Mouse (Mus musculus): ENCODE data around the gene Gpi1. TPM values are rescaled to one million over a fixed set of nuclear protein-coding genes. Genes with fewer than 3 reads are reported as not detected.

The Gpi1 gene
- total RNA-seq, 2 experiments from 2014 or later, result 642 to 716 TPM

DNA sequence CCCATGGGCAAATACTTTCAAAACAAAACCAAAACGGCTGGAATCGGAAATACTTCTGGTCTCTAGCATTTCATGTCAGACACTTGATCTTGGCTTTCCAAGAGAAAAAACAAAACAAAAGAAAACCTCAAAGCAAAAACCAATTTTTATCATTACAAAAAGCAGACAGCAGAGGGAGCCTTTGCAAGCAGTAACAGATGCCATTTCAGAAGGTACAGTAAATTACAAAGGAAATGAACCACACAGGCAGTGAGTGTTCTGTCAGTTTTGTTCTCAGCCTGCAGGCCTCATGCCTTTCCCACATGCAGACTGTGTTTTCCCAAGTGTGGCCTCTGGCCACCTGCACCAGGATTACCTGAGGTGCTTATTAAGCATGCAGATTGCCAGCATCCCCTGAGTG lies 21.9 kb upstream of the Gpi1 start:
- intact Hi-C loops (cut with DNase I), result loop anchor here (5.0 kb wide), 1 partner anchor 405 kb away; the partner anchor contains the start of gene Kctd15
- TF ChIP-seq CTCF (IDR thresholded peaks at IDR 0.05), result peak; percentile 79
- DNase-seq (ENCODE audit: extremely low spot score in 1 of 2, low spot score in 2 of 2), result no peak
- H3K27ac ChIP-seq, result no peak overlapping the region; the same call in 1 of the 2 replicates
- no peak overlapping the region for H3K4me3 ChIP-seq

DNA sequence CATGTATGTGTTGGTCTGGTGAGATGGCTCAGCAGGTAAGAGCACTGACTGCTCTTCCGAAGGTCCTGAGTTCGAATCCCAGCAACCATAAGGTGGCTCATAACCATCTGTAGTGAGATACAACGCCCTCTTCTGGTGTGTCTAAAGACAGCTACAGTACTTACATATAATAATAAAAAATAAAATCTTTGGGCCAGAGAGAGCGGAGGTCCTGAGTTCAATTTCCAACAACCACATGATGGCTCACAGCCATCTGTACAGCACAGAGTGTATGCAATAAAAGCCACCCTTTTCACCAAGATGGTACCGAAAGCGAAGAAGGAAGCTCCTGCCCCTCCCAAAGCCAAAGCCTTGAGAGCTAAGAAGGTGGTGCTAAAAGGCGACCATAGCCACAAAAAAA lies 20.6 kb upstream of the Gpi1 start, which contains the start of gene Gm6096:
TSS of gene Gm6096 (plus strand) at position 301 of the 400 bp plus-strand sequence.
- no peak for TF ChIP-seq CTCF (IDR thresholded peaks at IDR 0.05)
- no peak for DNase-seq (ENCODE audit: extremely low spot score in 1 of 2, low spot score in 2 of 2)
- intact Hi-C loops (cut with DNase I), result loop anchor here (5.0 kb wide), 1 partner anchor 407 kb away; the partner anchor contains the start of gene Kctd15
- Histone ChIP-seq H3K27ac (no peak within 1 kb of the TSS), H3K4me3 (no peak within 1 kb of the TSS)

DNA sequence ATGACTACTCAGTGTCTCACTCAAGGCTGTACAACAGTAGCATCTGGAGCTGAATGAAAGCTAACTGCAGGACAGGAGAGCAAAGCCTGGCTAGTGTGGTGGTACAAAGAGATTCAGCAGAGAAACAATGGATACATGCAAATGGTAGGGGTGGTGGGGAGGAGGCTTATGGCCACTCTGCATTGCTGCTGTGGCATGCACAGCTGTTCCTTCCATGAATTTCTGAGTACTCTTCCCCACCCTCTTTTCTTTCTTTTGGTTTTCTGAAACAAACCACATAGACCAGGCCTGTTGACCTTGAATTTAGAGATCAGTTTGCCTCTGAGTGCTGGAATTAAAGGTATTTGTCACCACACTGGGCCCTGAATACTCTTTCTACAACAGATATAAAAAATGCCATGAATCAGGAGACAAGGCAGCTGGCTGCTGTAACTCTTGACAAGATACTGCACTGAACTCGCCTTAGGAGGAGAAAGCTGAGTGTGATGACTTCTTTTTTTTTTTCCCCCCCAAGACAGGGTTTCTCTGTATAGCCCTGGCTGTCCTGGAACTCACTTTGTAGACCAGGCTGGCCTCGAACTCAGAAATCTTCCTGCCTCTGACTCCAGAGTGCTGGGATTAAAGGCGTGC lies 16.8 kb upstream of the Gpi1 start:
- intact Hi-C loops (cut with DNase I), result no loop called here
- Histone ChIP-seq H3K27ac (no peak overlapping the region), H3K4me3 (no peak overlapping the region)
- TF ChIP-seq CTCF (IDR thresholded peaks at IDR 0.05), result no peak
- DNase-seq (ENCODE audit: extremely low spot score in 1 of 2, low spot score in 2 of 2), result no peak

DNA sequence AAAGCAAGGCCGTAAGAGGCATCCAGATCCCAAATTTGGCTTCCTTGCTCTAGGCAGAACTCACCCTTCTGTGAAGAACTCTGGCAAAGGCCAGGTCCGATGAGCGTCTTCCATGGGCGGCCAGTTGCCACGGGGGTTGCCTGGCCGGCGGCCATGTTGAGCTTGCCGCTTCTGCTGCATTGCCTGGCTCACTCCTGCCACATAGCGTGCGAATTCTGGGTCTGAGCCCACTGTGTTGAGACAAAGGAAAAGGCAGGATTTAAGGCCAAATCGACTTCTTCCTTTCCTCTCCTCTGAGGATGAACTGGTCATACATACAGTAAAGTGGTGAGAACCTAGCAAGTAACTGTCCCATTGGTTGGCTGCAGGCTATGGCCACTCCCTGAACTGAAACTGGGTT lies 12.0 kb upstream of the Gpi1 start:
- H3K27ac ChIP-seq, result no peak overlapping the region
- intact Hi-C loops (cut with DNase I), result no loop called here
- no peak overlapping the region for H3K4me3 ChIP-seq
- TF ChIP-seq CTCF (IDR thresholded peaks at IDR 0.05), result no peak; the same call in 1 of the 2 replicates
- DNase-seq (ENCODE audit: extremely low spot score in 1 of 2, low spot score in 2 of 2), result no peak

DNA sequence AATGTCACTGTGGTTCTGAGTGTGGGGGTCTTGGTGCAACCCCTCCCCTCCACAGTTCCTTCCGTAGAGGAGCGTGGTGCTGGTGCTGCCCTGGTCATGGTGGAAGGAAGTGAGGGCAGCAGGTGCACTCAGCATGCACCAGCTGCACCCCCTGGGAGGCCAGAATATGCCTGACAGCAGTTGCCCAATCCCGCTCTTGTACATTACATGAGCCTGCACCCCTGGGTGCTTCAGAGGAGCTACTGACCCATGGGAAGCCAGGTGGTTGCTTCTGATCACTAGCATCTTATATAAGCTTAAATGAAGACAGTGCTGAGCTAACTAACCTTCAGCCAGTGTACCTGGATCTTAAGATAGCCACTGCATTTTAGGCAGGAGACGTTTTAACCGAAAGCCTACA lies 8.0 kb upstream of the Gpi1 start:
- DNase-seq (ENCODE audit: extremely low spot score in 1 of 2, low spot score in 2 of 2), result no peak
- intact Hi-C loops (cut with DNase I), result no loop called here
- Histone ChIP-seq H3K4me3 (no peak overlapping the region), H3K27ac (no peak overlapping the region)
- TF ChIP-seq CTCF (IDR thresholded peaks at IDR 0.05), result no peak

DNA sequence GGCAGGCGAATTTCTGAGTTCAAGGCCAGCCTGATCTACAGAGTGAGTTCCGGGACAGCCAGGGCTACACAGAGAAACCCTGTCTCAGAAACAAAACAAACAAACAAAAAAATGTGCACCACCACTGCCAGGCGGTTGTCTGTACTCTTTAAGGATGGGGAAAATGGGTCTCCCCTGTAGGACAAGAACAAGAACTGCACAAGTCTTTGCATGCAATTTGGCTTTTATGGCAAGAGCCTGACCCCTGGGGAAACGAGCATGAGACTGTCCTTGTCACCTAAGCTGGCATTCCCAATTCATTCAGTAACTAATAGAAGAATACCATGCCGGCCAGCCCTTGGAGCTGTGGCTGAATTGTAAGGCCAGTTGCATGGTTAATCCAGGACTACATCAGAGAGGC lies 5.5 kb upstream of the Gpi1 start:
- no peak overlapping the region for H3K27ac ChIP-seq
- intact Hi-C loops (cut with DNase I), result no loop called here

DNA sequence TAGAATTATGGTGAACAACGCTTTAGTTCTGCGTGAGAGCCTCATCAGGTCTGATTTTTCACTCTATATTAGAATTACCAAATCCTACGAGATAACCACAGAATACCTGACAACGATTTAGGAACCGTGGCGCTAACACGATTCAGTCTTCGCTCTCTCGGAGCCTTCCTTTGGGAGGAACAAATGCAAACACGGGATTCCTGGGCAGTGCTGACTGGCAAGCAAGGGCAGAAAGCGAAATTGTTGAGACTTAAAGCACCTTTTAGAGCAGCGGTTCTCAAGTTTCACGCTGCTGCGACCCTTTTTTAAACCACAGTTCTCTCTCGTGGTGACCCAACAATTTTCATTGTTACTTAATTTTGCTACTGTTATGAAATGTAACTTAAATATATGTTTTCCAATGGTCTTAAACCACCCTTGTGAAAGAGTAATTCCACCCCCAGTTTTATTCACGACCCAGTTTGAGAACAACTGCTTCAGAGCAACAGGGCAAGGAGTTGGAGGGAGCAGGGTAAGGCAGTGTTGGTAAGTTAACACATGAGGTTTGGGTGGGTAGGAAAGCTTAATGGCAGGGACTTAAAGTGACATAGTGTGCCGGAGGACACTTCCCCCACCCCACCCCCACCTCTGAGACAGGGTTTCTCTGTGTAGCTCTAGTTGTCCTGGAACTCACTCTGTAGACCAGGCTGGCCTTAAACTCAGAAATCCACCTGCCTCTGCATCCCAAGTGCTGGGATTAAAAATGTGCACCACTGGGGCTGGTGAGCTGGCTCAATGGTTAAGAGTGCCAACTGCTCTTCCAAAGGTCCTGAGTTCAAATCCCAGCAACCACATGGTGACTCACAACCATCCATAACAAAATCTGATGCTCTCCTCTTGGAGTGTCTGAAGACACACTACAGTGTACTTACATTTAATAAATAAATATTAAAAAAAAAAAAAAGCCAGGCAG lies 4.8 kb upstream of the Gpi1 start:
- TF ChIP-seq CTCF (IDR thresholded peaks at IDR 0.05), result no peak
- DNase-seq (ENCODE audit: extremely low spot score in 1 of 2, low spot score in 2 of 2), result no peak
- Histone ChIP-seq H3K4me3 (peak overlapping the region; percentile 53), H3K27ac (peak overlapping the region; percentile 96)
- intact Hi-C loops (cut with DNase I), result no loop called here

More for the DNA sequence above, 5.5 kb upstream of the Gpi1 start:
- no peak; the same call in 1 of the 2 replicates for TF ChIP-seq CTCF (IDR thresholded peaks at IDR 0.05)
- no peak for DNase-seq (ENCODE audit: extremely low spot score in 1 of 2, low spot score in 2 of 2)
- H3K4me3 ChIP-seq, result no peak overlapping the region

DNA sequence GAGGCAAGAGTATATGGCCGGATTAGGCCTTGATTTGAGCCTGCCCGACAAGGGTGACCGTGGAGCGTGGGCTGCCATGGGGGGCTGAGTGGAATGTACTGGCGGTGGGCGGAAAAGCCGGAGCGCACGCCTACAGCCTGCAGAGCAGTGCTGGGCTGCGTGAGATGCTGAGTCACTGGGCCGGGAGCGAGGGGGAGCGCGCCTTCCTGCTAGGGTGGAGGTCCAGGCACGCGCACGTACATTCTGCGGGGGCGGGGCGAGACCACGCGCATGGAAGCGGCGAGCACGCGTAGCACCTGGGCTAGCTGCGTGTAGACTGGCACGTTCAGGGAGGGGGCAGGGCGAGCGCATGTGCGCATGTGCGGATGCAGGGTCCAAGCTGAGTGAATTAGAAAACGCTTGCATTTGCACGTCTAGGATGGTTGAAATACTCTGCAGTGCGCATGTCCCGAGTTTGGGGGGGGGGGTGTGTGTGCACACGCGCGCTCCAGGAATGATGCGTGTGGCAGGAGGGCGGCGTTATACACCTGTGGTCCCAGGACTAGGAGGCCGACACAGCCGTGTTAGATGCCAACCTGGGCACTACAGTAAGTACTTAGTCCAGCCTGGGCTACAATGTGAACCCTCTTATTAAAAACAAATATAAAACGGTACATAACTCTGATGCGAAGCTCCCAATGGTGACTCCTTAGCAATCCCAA lies 3.9 kb upstream of the Gpi1 start:
- DNase-seq (ENCODE audit: extremely low spot score in 1 of 2, low spot score in 2 of 2), result peak; percentile 100
- intact Hi-C loops (cut with DNase I), result no loop called here
- peak overlapping the region; percentile 96 for H3K27ac ChIP-seq
- TF ChIP-seq CTCF (IDR thresholded peaks at IDR 0.05), result no peak
- H3K4me3 ChIP-seq, result peak overlapping the region; percentile 53

DNA sequence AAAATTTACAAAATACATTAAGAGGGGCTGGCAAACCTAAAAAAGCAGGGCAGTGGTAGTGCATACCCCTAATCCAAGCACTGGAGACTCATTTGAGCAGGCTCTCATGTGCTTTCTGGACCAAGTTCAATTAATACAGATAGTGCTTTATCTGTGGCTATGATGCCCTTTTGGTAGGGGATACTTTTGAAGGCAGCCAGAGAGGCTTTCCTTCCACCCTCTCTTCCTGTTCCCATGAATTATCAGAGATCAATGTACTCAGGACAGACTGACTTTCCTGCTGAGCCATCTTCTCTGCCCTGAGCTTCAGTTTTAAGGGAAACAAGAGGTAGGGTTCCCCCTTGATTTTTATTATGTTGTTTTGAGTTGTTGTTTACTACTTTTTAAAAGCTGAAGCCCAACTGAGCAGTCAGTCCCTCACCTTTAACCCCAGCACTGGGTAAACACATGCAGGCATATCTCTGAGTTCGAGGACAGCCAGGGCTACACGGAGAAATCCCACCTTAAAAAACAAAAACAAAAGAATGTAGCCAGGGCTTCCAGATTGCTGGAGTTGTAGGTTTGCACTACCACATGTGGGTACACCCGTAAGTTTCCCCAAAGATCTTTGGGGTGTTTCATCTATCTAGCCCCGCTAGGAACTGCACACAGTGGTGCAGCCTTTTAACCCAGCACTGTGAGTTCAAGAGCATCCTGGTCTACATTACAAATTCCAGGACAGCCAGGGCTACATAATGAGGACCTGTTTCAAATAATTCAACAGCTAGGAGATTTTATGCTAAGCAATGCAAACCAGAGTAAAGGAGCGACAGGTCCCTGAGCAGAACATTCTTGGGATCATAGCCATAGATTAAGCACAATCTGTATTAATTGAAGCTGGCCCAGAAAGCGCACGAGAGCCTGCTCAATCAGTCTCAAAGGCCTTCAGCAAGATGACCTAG lies 2.9 kb upstream of the Gpi1 start:
- no peak for DNase-seq (ENCODE audit: extremely low spot score in 1 of 2, low spot score in 2 of 2)
- peak overlapping the region; percentile 96 for H3K27ac ChIP-seq
- H3K4me3 ChIP-seq, result peak overlapping the region; percentile 53
- TF ChIP-seq CTCF (IDR thresholded peaks at IDR 0.05), result no peak
- intact Hi-C loops (cut with DNase I), result no loop called here

DNA sequence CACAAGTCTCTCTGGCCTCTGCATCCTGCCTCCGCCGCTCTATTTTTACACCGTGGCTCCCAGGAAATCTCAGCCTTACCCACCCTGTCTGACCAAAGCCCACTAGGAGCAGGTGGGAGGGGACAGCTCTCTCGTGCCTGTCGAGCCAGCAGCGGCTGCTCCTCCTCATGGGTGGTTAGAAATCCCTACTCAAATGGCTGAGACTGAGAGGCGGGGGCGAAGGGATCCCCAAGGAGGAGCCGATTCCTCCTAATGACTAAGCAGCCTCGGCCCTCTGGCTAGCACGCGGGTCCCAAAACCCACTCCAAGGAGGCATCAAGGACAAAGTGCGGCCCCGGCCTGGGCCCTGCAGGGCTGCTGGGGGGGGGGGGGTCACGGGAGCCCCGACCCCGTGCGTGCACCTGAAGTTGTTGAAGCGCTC lies 435 bp downstream of the Gpi1 start:
- Histone ChIP-seq H3K4me3 (peak overlapping the region; percentile 90), H3K27ac (peak overlapping the region; percentile 94)
- peak; percentile 64 to 72 for DNase-seq (ENCODE audit: extremely low spot score in 1 of 2, low spot score in 2 of 2)
- intact Hi-C loops (cut with DNase I), result loop anchor here (1.0 kb wide), 1 partner anchor 33 kb away; the partner anchor contains the start of gene Pdcd2l
- no peak for TF ChIP-seq CTCF (IDR thresholded peaks at IDR 0.05)
